ENCODE assay signal across 1 mouse cellular context in the genomic region with DNA sequence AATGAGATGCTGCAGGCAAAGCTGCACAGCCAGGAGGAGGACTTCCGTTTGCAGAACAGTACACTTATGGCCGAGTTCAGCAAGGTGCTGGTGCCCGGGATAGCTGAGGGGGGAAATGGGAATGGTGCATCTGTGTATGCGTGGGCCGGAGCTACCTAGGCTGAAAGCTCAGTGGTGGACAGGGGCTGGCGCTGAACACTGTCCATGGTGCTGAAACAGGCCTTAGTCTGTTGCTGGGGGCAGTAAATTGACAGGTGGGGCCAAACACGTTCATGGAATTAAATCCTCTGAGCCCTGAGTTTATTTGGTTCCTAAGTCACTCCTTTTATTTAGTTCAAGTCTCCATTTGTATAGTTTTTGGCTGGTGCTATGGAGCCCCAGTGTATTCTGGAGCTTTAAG.
TF ChIP-seq lines count a peak whose summit lies in the region.

No protein-coding gene starts in this region.

TF ChIP-seq in myocyte, 11 proteins besides CTCF, POLR2A, EP300 and RAD21:
- TF ChIP-seq REST (IDR thresholded peaks at IDR 0.05; ENCODE audit: insufficient read depth, insufficient read length) = peak; percentile 92
- no peak for TF ChIP-seq E2F4 (IDR thresholded peaks at IDR 0.05; ENCODE audit: insufficient read depth)
- TF ChIP-seq MYOD1 (IDR thresholded peaks at IDR 0.05; ENCODE audit: control insufficient read depth in 1 of 3, insufficient read length in 2 of 3, low read depth in 2 of 3) = no peak
TF ChIP-seq in myocyte: peak in this region for 1.
